Mouse (Mus musculus): ENCODE results near the gene Plcl2.

DNA sequence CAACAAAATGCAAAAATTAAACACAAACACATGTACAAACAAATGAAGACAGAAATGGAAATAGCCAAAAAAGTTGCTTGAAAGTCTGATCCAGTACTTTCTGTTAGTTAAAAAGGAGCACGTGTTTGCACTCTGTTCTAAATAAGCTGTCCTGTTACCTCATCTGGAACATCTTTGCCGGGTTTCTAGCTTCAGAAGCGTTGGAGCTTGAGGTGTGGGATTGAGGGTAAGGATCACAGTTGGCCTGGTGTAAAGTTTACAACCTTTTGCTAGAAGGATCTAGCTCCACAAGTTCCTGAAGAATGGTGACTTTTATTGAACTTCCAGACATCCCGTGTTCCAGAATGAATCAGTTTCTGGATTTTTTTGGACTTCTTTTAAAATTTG lies 49.0 kb downstream of the Plcl2 start:
- TF ChIP-seq CTCF (IDR thresholded peaks at IDR 0.05; ENCODE audit: control insufficient read depth, insufficient read depth, insufficient replicate concordance, low read depth, low read length) (no peak), POLR2A (IDR thresholded peaks at IDR 0.05; ENCODE audit: control insufficient read depth, low read depth, low read length) (no peak)

Data from testis, adult 2 months (tissue).